Mouse (Mus musculus): Measurements from ENCODE around the gene Rasal2.
"Not testable (repeated sequence)": the region's sequence is repeated elsewhere in the genome, so short reads cannot be mapped to it uniquely, and the experiment has no call there.

The Rasal2 gene

GRCm38 (mm10) chr1:157236650-157237344 lies 175.6 kb downstream of the Rasal2 start:
- DNase-seq = not testable (repeated sequence)

- no peak for DNase-seq
Measured at GRCm38 (mm10) chr1:157233451-157233850, 178.9 kb downstream of the Rasal2 start.

- no peak for DNase-seq
Measured at GRCm38 (mm10) chr1:157232372-157232771, 180.0 kb downstream of the Rasal2 start.

- peak; percentile 29 for DNase-seq
Measured at GRCm38 (mm10) chr1:157231016-157231415, 181.4 kb downstream of the Rasal2 start.

GRCm38 (mm10) chr1:157230386-157230785 lies 182.0 kb downstream of the Rasal2 start:
- DNase-seq = no peak

- no peak for DNase-seq
Measured at GRCm38 (mm10) chr1:157225013-157225412, 187.4 kb downstream of the Rasal2 start.

GRCm38 (mm10) chr1:157220910-157221309 lies 191.5 kb downstream of the Rasal2 start:
- no peak for DNase-seq

GRCm38 (mm10) chr1:157220466-157220865 lies 191.9 kb downstream of the Rasal2 start:
- DNase-seq = no peak

- no peak for DNase-seq
Measured at GRCm38 (mm10) chr1:157208754-157209153, 203.6 kb downstream of the Rasal2 start.

- DNase-seq = no peak
Measured at GRCm38 (mm10) chr1:157205685-157206084, 206.7 kb downstream of the Rasal2 start.

GRCm38 (mm10) chr1:157183043-157183442 lies 229.4 kb downstream of the Rasal2 start:
- DNase-seq = peak; percentile 25

GRCm38 (mm10) chr1:157182431-157182830 lies 230.0 kb downstream of the Rasal2 start:
- DNase-seq = no peak

- DNase-seq = no peak
Measured at GRCm38 (mm10) chr1:157181081-157181480, 231.3 kb downstream of the Rasal2 start.

- DNase-seq = no peak
Measured at GRCm38 (mm10) chr1:157178988-157179764, 233.2 kb downstream of the Rasal2 start.

GRCm38 (mm10) chr1:157169292-157169691 lies 243.1 kb downstream of the Rasal2 start:
- DNase-seq = no peak

- DNase-seq = no peak
Measured at GRCm38 (mm10) chr1:157168891-157169290, 243.5 kb downstream of the Rasal2 start.

- no peak for DNase-seq
Measured at GRCm38 (mm10) chr1:157153781-157154180, 258.6 kb downstream of the Rasal2 start.

GRCm38 (mm10) chr1:157150107-157150506 lies 262.3 kb downstream of the Rasal2 start:
- no peak for DNase-seq

- DNase-seq = no peak
Measured at GRCm38 (mm10) chr1:157144621-157145020, 267.8 kb downstream of the Rasal2 start.

- no peak for DNase-seq
Measured at GRCm38 (mm10) chr1:157143326-157143932, 269.0 kb downstream of the Rasal2 start.

GRCm38 (mm10) chr1:157141014-157141413 lies 271.4 kb downstream of the Rasal2 start:
- no peak for DNase-seq

- no peak for DNase-seq
Measured at GRCm38 (mm10) chr1:157137854-157138241, 274.5 kb downstream of the Rasal2 start.

GRCm38 (mm10) chr1:157137132-157137853 lies 275.1 kb downstream of the Rasal2 start:
- DNase-seq = peak; percentile 45

Measured in right cerebral cortex, postnatal 14 days (tissue).